Mouse (Mus musculus): ENCODE measurements around the gene Txndc17.

GRCm38 (mm10) chr11:72217116-72217515 is 9.8 kb downstream of the Txndc17 start:
- no peak for TF ChIP-seq CTCF (conservative IDR thresholded peaks at IDR 0.05; ENCODE audit: low read length)
- no peak for TF ChIP-seq NANOG (IDR thresholded peaks at IDR 0.05; ENCODE audit: borderline replicate concordance, low read length)
